Mouse (Mus musculus): ENCODE results near the gene Prrc2a. TPM values are rescaled to one million over a fixed set of nuclear protein-coding genes. Genes with fewer than 3 reads are reported as not detected.

The Prrc2a gene
- polyA plus RNA-seq, 1 experiment from 2014 or later = 51.5 TPM

- DNase-seq = no peak
- Histone ChIP-seq H3K9me3 (replicated peaks) (no peaks in the 10 kb centered on the region), H3K27me3 (no peaks in the 10 kb centered on the region), H3K4me2 (no peak within 1 kb of the TSS), H3K9ac (no peak within 1 kb of the TSS), H3K36me3 (peaks cover 57% of the 10 kb centered on the region), H3K4me3 (replicated peaks) (no peak within 1 kb of the TSS), H3K4me1 (replicated peaks) (peaks cover 21% of the 10 kb centered on the region), H3K27ac (no peak within 1 kb of the TSS; the same call in 1 of the 2 replicates)
- WGBS (ENCODE audit: insufficient replicate concordance) = 77% methylated on average over 8 of the region's 8 CpGs
- ATAC-seq (ENCODE audit: low read depth) = no peak
These were observed 49.4 kb downstream of the Prrc2a start, which contains the start of gene Ly6g5b for GRCm38 (mm10) chr17:35115046-35116019. Ly6g5b (minus strand) TSS chr17:35115428.

GRCm38 (mm10) chr17:35111774-35112173 lies 52.9 kb downstream of the Prrc2a start:
- H3K36me3 ChIP-seq = peaks cover 30% of the 10 kb centered on the region
- 0 out of 2 replicates have a peak, but pooled peaks cover 4% of the 10 kb centered on the region for H3K4me1 ChIP-seq (replicated peaks)
- DNase-seq = no peak
- H3K9ac ChIP-seq = no peak overlapping the region
- 71% methylated on average over 9 of the region's 9 CpGs for WGBS (ENCODE audit: insufficient replicate concordance)
- no peak overlapping the region for H3K4me3 ChIP-seq (replicated peaks)
- H3K9me3 ChIP-seq (replicated peaks) = no peaks in the 10 kb centered on the region
- ATAC-seq (ENCODE audit: low read depth) = no peak
- H3K27me3 ChIP-seq = no peaks in the 10 kb centered on the region
- no peak overlapping the region for H3K27ac ChIP-seq
- H3K4me2 ChIP-seq = no peak overlapping the region

DNA sequence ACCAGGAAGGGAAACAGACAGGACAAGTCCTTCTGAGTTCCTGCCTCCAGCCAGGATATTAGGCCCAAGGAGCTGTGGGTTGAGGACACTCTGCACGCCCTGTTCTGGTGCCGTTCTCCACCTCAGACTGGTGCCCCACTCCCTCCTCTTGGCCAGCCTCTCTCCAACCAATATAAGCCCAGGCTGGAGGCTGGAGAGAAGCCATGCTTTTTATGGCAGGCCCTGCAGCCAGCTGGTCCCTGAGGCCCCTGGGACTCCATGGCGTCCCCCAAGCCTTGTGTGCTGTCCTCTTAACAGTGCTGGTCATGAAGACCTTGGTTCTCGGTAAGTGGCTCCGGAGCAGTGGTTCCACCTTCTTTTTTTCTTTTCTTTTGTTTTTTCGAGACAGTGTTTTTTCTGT lies 56.6 kb downstream of the Prrc2a start, which contains the start of gene Ly6g5c:
Gene Ly6g5c, plus strand, starts transcription at position 183 of the 400 bp plus-strand sequence.
- DNase-seq (no peak), ATAC-seq (ENCODE audit: low read depth) (no peak)
- no peaks in the 10 kb centered on the region for H3K27me3 ChIP-seq
- no peak within 1 kb of the TSS for H3K9ac ChIP-seq
- 78% methylated on average over 6 of the region's 6 CpGs for WGBS (ENCODE audit: insufficient replicate concordance)
- H3K27ac ChIP-seq = no peak within 1 kb of the TSS
- peaks cover 8% of the 10 kb centered on the region for H3K36me3 ChIP-seq
- H3K4me2 ChIP-seq = no peak within 1 kb of the TSS
- no peak within 1 kb of the TSS for H3K4me3 ChIP-seq (replicated peaks)
- peaks cover 33% of the 10 kb centered on the region for H3K4me1 ChIP-seq (replicated peaks)
- no peaks in the 10 kb centered on the region for H3K9me3 ChIP-seq (replicated peaks)

DNA sequence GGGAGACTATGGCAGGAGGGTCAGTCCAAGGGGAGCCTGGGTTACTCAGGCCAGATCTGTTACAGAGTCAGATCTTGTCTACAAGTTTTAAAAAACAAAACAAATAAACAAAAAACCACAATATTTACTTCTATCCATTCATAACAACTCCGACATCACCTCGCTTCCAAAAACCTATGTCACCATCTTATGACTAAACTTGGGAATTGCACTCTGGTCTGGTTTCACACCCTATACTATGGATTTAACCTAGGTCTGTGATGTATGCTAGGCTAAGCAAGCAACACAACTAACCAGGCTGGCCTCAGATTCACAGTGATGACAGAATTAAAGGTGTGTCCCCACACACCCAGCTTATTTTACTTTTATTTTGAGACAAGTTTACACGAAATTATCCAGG lies 58.2 kb downstream of the Prrc2a start:
- H3K9me3 ChIP-seq (replicated peaks) = no peaks in the 10 kb centered on the region
- no peaks in the 10 kb centered on the region for H3K27me3 ChIP-seq
- no peak overlapping the region for H3K4me3 ChIP-seq (replicated peaks)
- H3K9ac ChIP-seq = peak overlapping the region; percentile 67; the same call in 1 of the 2 replicates
- H3K36me3 ChIP-seq = peaks cover 23% of the 10 kb centered on the region
- DNase-seq (no peak), ATAC-seq (ENCODE audit: low read depth) (no peak)
- H3K27ac ChIP-seq = no peak overlapping the region
- H3K4me2 ChIP-seq = no peak overlapping the region
- H3K4me1 ChIP-seq (replicated peaks) = peaks cover 49% of the 10 kb centered on the region
- 53% methylated on average over 3 of the region's 3 CpGs for WGBS (ENCODE audit: insufficient replicate concordance)

- Histone ChIP-seq H3K9me3 (replicated peaks) (no peaks in the 10 kb centered on the region), H3K4me1 (replicated peaks) (peaks cover 54% of the 10 kb centered on the region), H3K4me2 (peak overlapping the region; percentile 18), H3K27me3 (no peaks in the 10 kb centered on the region), H3K4me3 (replicated peaks) (no peak overlapping the region), H3K36me3 (peaks cover 30% of the 10 kb centered on the region), H3K27ac (peak overlapping the region; percentile 92), H3K9ac (peak overlapping the region; percentile 67)
- ATAC-seq (ENCODE audit: low read depth) = no peak; the same call in 1 of the 2 replicates
- peak; percentile 40 for DNase-seq
- WGBS (ENCODE audit: insufficient replicate concordance) = 26% methylated on average over 13 of the region's 13 CpGs
These were observed 58.8 kb downstream of the Prrc2a start for GRCm38 (mm10) chr17:35105740-35106389.

DNA sequence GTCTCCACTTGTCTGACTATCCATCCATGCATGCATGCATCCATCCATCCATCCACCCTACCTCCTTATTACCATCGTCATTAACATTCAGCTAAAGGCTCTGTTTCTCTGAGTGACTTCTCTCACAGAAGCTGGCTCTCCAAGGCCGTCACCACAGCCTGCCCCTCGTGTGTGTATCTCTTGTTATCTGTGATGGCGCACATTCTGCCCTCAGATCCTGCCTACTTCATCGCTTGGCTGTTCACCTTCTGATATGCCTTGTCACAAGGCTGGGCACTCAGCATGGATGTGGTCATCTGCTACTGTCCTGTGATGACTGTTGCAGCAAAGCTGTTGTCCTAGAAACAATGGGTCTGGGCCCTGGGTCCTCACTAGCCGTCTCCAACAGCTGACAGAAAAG lies 59.9 kb downstream of the Prrc2a start:
- H3K9me3 ChIP-seq (replicated peaks) = no peaks in the 10 kb centered on the region
- H3K4me1 ChIP-seq (replicated peaks) = peaks cover 64% of the 10 kb centered on the region
- ATAC-seq (ENCODE audit: low read depth) (peak; percentile 89), DNase-seq (peak; percentile 76)
- peak overlapping the region; percentile 67 for H3K9ac ChIP-seq
- peak overlapping the region; percentile 48 for H3K4me2 ChIP-seq
- H3K27me3 ChIP-seq = no peaks in the 10 kb centered on the region
- H3K27ac ChIP-seq = peak overlapping the region; percentile 92
- peaks cover 41% of the 10 kb centered on the region for H3K36me3 ChIP-seq
- H3K4me3 ChIP-seq (replicated peaks) = peak overlapping the region; percentile 7; the same call in 1 of the 2 replicates
- 20% methylated on average over 6 of the region's 6 CpGs for WGBS (ENCODE audit: insufficient replicate concordance)

GRCm38 (mm10) chr17:35104079-35104478 lies 60.6 kb downstream of the Prrc2a start:
- peak overlapping the region; percentile 67 for H3K9ac ChIP-seq
- ATAC-seq (ENCODE audit: low read depth) (no peak), DNase-seq (no peak)
- H3K4me1 ChIP-seq (replicated peaks) = peaks cover 64% of the 10 kb centered on the region
- peak overlapping the region; percentile 92 for H3K27ac ChIP-seq
- peak overlapping the region; percentile 48 for H3K4me2 ChIP-seq
- no peaks in the 10 kb centered on the region for H3K27me3 ChIP-seq
- peak overlapping the region; percentile 7 for H3K4me3 ChIP-seq (replicated peaks)
- WGBS (ENCODE audit: insufficient replicate concordance) = 65% methylated on average over 7 of the region's 7 CpGs
- H3K36me3 ChIP-seq = peaks cover 48% of the 10 kb centered on the region
- H3K9me3 ChIP-seq (replicated peaks) = no peaks in the 10 kb centered on the region

DNA sequence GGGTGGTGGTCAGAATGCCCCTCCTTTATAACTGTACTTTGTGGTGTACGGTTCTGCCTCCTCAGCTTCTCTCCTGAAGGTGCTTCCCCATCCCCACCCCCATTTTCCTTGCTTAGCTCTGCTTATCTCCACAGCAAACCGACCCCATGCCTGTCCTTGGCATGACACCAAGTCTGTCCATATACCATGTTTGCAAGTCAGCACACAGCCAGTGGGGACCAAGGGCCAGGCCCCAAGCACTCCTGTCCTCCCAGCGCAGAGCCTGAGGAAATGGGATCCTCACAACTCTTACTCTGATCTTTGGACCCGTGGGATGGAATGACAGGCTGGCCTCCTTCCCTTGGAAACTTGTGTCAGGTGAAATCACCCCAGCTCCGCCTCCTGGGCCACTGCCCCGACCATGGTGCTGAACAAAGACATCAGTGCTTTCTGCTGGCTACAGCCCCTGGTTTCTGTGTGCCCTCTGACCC lies 61.4 kb downstream of the Prrc2a start:
- H3K4me1 ChIP-seq (replicated peaks) = peaks cover 64% of the 10 kb centered on the region
- 53% methylated on average over 6 of the region's 6 CpGs for WGBS (ENCODE audit: insufficient replicate concordance)
- no peak for DNase-seq
- peaks cover 56% of the 10 kb centered on the region for H3K36me3 ChIP-seq
- H3K9ac ChIP-seq = peak overlapping the region; percentile 67
- no peak for ATAC-seq (ENCODE audit: low read depth)
- no peaks in the 10 kb centered on the region for H3K9me3 ChIP-seq (replicated peaks)
- no peak overlapping the region for H3K4me2 ChIP-seq
- H3K4me3 ChIP-seq (replicated peaks) = no peak overlapping the region
- no peaks in the 10 kb centered on the region for H3K27me3 ChIP-seq
- peak overlapping the region; percentile 92 for H3K27ac ChIP-seq

- H3K4me2 ChIP-seq = no peak overlapping the region
- 71% methylated on average over 8 of the region's 8 CpGs for WGBS (ENCODE audit: insufficient replicate concordance)
- ATAC-seq (ENCODE audit: low read depth) (no peak), DNase-seq (no peak)
- no peaks in the 10 kb centered on the region for H3K27me3 ChIP-seq
- H3K27ac ChIP-seq = peak overlapping the region; percentile 92
- no peaks in the 10 kb centered on the region for H3K9me3 ChIP-seq (replicated peaks)
- H3K9ac ChIP-seq = no peak overlapping the region
- peaks cover 64% of the 10 kb centered on the region for H3K4me1 ChIP-seq (replicated peaks)
- peaks cover 64% of the 10 kb centered on the region for H3K36me3 ChIP-seq
- H3K4me3 ChIP-seq (replicated peaks) = no peak overlapping the region
These were observed 62.4 kb downstream of the Prrc2a start for GRCm38 (mm10) chr17:35102299-35102698.

- Histone ChIP-seq H3K4me2 (no peak overlapping the region), H3K27me3 (no peaks in the 10 kb centered on the region), H3K4me1 (replicated peaks) (peaks cover 61% of the 10 kb centered on the region), H3K36me3 (peaks cover 75% of the 10 kb centered on the region), H3K4me3 (replicated peaks) (no peak overlapping the region), H3K9me3 (replicated peaks) (no peaks in the 10 kb centered on the region), H3K9ac (no peak overlapping the region), H3K27ac (peak overlapping the region; percentile 1; the same call in 1 of the 2 replicates)
- DNase-seq (no peak), ATAC-seq (ENCODE audit: low read depth) (no peak)
- 84% methylated on average over 11 of the region's 11 CpGs for WGBS (ENCODE audit: insufficient replicate concordance)
These were observed 63.5 kb downstream of the Prrc2a start for GRCm38 (mm10) chr17:35101161-35101560.

GRCm38 (mm10) chr17:35100196-35100765 lies 64.4 kb downstream of the Prrc2a start:
- no peak overlapping the region for H3K4me3 ChIP-seq (replicated peaks)
- peaks cover 52% of the 10 kb centered on the region for H3K4me1 ChIP-seq (replicated peaks)
- ATAC-seq (ENCODE audit: low read depth) (no peak), DNase-seq (no peak)
- no peak overlapping the region for H3K27ac ChIP-seq
- no peaks in the 10 kb centered on the region for H3K9me3 ChIP-seq (replicated peaks)
- no peaks in the 10 kb centered on the region for H3K27me3 ChIP-seq
- H3K9ac ChIP-seq = no peak overlapping the region
- WGBS (ENCODE audit: insufficient replicate concordance) = 72% methylated on average over 10 of the region's 10 CpGs
- H3K36me3 ChIP-seq = peaks cover 84% of the 10 kb centered on the region
- H3K4me2 ChIP-seq = no peak overlapping the region

Measured in liver, embryonic 13.5 days (tissue).